Mouse (Mus musculus): ENCODE data around the gene Banp. TPM values are rescaled to one million over a fixed set of nuclear protein-coding genes. Genes with fewer than 3 reads are reported as not detected.

Banp gene
- polyA plus RNA-seq, 1 experiment = 68.4 TPM

GRCm38 (mm10) chr8:122074977-122075376 lies 125.4 kb downstream of the Banp start:
- no peaks in the 10 kb centered on the region for H3K4me1 ChIP-seq (ENCODE audit: control insufficient read depth, insufficient read depth, low read length)
- TF ChIP-seq POLR2A (IDR thresholded peaks at IDR 0.05; ENCODE audit: extremely low read depth, insufficient read depth, low read length) (no peak), CTCF (IDR thresholded peaks at IDR 0.05; ENCODE audit: extremely low read depth, insufficient read depth, low read length) (0 out of 2 replicates have a peak, but pooled peaks have one; percentile 26)
- no peak overlapping the region for H3K27ac ChIP-seq (ENCODE audit: insufficient read depth, low read length)
- no peak overlapping the region for H3K4me3 ChIP-seq (ENCODE audit: insufficient read depth, low read length)

GRCm38 (mm10) chr8:122076183-122076842 lies 126.8 kb downstream of the Banp start:
- H3K4me1 ChIP-seq (ENCODE audit: control insufficient read depth, insufficient read depth, low read length) = no peaks in the 10 kb centered on the region
- H3K27ac ChIP-seq (ENCODE audit: insufficient read depth, low read length) = no peak overlapping the region
- no peak for TF ChIP-seq CTCF (IDR thresholded peaks at IDR 0.05; ENCODE audit: extremely low read depth, insufficient read depth, low read length)
- H3K4me3 ChIP-seq (ENCODE audit: insufficient read depth, low read length) = no peak overlapping the region

- Histone ChIP-seq H3K27ac (ENCODE audit: insufficient read depth, low read length) (no peak overlapping the region), H3K4me3 (ENCODE audit: insufficient read depth, low read length) (no peak overlapping the region), H3K4me1 (ENCODE audit: control insufficient read depth, insufficient read depth, low read length) (no peaks in the 10 kb centered on the region)
- TF ChIP-seq CTCF (IDR thresholded peaks at IDR 0.05; ENCODE audit: extremely low read depth, insufficient read depth, low read length) (no peak), POLR2A (IDR thresholded peaks at IDR 0.05; ENCODE audit: extremely low read depth, insufficient read depth, low read length) (no peak)
Measured at GRCm38 (mm10) chr8:122078321-122078720, 128.8 kb downstream of the Banp start.

Other genes starting within 250 kb of the Banp start
- gene Jph3, start 220.1 kb upstream of the Banp start, polyA plus RNA-seq (2012; rRNA removed) = 196 and 211 TPM in 2 replicates
- 46.8 and 51.7 TPM in 2 replicates for gene Klhdc4, start 120.2 kb upstream of the Banp start, polyA plus RNA-seq (2012; rRNA removed)
- gene Slc7a5, start 42.1 kb upstream of the Banp start, polyA plus RNA-seq (2012; rRNA removed) = 74.1 and 75.6 TPM in 2 replicates
- gene Car5a, start 4.8 kb upstream of the Banp start, polyA plus RNA-seq (2012; rRNA removed) = 0.29 and 0.42 TPM in 2 replicates